Mouse (Mus musculus): ENCODE measurements at regions not wholly inside any gene's neighbourhood (a gene's known extent, or its start where the extent isn't known, plus 50 kb on each side); places are given as distances from the start of the nearest gene placed in this dataset.

- TF ChIP-seq MYOD1 (IDR thresholded peaks at IDR 0.05; ENCODE audit: control insufficient read depth in 1 of 3, insufficient read length in 2 of 3, low read depth in 2 of 3) (no peak), POLR2AphosphoS2 (IDR thresholded peaks at IDR 0.05; ENCODE audit: insufficient read length, low read depth) (no peak), SRF (IDR thresholded peaks at IDR 0.05; ENCODE audit: control insufficient read depth, insufficient read length, low read depth) (no peak), POLR2A (IDR thresholded peaks at IDR 0.05; ENCODE audit: insufficient read length, low read depth) (no peak), MAX (IDR thresholded peaks at IDR 0.05; ENCODE audit: low read depth) (no peak), USF1 (IDR thresholded peaks at IDR 0.05; ENCODE audit: low read depth) (no peak), E2F4 (IDR thresholded peaks at IDR 0.05; ENCODE audit: insufficient read depth) (no peak), TCF12 (IDR thresholded peaks at IDR 0.05; ENCODE audit: insufficient read depth, poor library complexity, severe bottlenecking) (no peak), MYOG (IDR thresholded peaks at IDR 0.05; ENCODE audit: control insufficient read depth in 1 of 3, insufficient read depth in 1 of 3, insufficient read length in 2 of 3, low read depth in 2 of 3) (no peak), REST (IDR thresholded peaks at IDR 0.05; ENCODE audit: insufficient read depth, insufficient read length) (no peak), TCF3 (IDR thresholded peaks at IDR 0.05; ENCODE audit: insufficient read length, low read depth) (no peak)
Observed at GRCm38 (mm10) chr1:57218616-57219015, 158.8 kb upstream of the 1700066M21Rik start.
